Mouse (Mus musculus) forelimb bud, embryonic 11.5 days (tissue): Measurements from ENCODE around the gene Rab5a.
A peak's percentile ranks its signal among the peaks of the same experiment; 100 is the strongest.
"Not testable (repeated sequence)": the region's sequence is repeated elsewhere in the genome, so short reads cannot be mapped to it uniquely, and the experiment has no call there.

Source experiments
- DNase-seq: peaks from one replicate; pipeline ENCODE4 v3.0.0-alpha.2; 2012; ENCODE audit warnings: low read depth, low spot score

Gene Rab5a

GRCm38 (mm10) chr17:53478858-53479603 is at the start of gene Rab5a:
Gene Rab5a (plus strand): TSS chr17:53479234.
- peak; percentile 98 for DNase-seq

GRCm38 (mm10) chr17:53456152-53456551 is 22.9 kb upstream of the Rab5a start:
- DNase-seq, result no peak

- DNase-seq, result no peak
Observed at GRCm38 (mm10) chr17:53456742-53457141, 22.3 kb upstream of the Rab5a start.

GRCm38 (mm10) chr17:53462603-53463495 is 16.2 kb upstream of the Rab5a start, which contains the start of gene Efhb:
Gene Efhb (minus strand): TSS chr17:53463321.
- DNase-seq, result peak; percentile 83

GRCm38 (mm10) chr17:53463496-53463840 is 15.6 kb upstream of the Rab5a start:
- DNase-seq, result no peak

GRCm38 (mm10) chr17:53465569-53465968 is 13.5 kb upstream of the Rab5a start:
- DNase-seq, result no peak

- DNase-seq, result no peak
Observed at GRCm38 (mm10) chr17:53468697-53469096, 10.3 kb upstream of the Rab5a start.

GRCm38 (mm10) chr17:53478066-53478857 is 772 bp upstream of the Rab5a start:
- no peak for DNase-seq

GRCm38 (mm10) chr17:53479604-53480041 is 589 bp downstream of the Rab5a start:
- peak; percentile 34 for DNase-seq

GRCm38 (mm10) chr17:53480433-53480832 is 1.4 kb downstream of the Rab5a start:
- DNase-seq, result no peak

- DNase-seq, result no peak
Observed at GRCm38 (mm10) chr17:53488291-53489006, 9.4 kb downstream of the Rab5a start.

- DNase-seq, result no peak
Observed at GRCm38 (mm10) chr17:53489007-53489378, 10.0 kb downstream of the Rab5a start.

- DNase-seq, result no peak
Observed at GRCm38 (mm10) chr17:53502966-53503365, 23.9 kb downstream of the Rab5a start.

- no peak for DNase-seq
Observed at GRCm38 (mm10) chr17:53512311-53512951, 33.4 kb downstream of the Rab5a start.

GRCm38 (mm10) chr17:53519364-53519763 is 40.3 kb downstream of the Rab5a start:
- DNase-seq, result no peak

GRCm38 (mm10) chr17:53520509-53520908 is 41.5 kb downstream of the Rab5a start:
- no peak for DNase-seq

GRCm38 (mm10) chr17:53528034-53528433 is 49.0 kb downstream of the Rab5a start:
- no peak for DNase-seq

- no peak for DNase-seq
Observed at GRCm38 (mm10) chr17:53531160-53531559, 52.1 kb downstream of the Rab5a start.

- no peak for DNase-seq
Observed at GRCm38 (mm10) chr17:53532425-53532824, 53.4 kb downstream of the Rab5a start.

- DNase-seq, result not testable (repeated sequence)
Observed at GRCm38 (mm10) chr17:53539351-53539750, 60.3 kb downstream of the Rab5a start, which contains the start of gene Pp2d1. Gene Pp2d1 (minus strand): TSS chr17:53539451.

- DNase-seq, result no peak
Observed at GRCm38 (mm10) chr17:53542536-53542935, 63.5 kb downstream of the Rab5a start.
